Mouse (Mus musculus) MEL (cell line): ENCODE results near the gene Ntsr2. TPM values are rescaled to one million over a fixed set of nuclear protein-coding genes. Genes with fewer than 3 reads are reported as not detected.

Experiments used
- DNase-seq: peaks from one replicate; pipeline ENCODE4 v3.0.0; 2011; ENCODE audit warnings: low read depth, low spot score
- H3K27ac ChIP-seq: 2 replicates; pipeline ENCODE4 v1.5.1; 2012; ENCODE audit warnings: low read depth, mild to moderate bottlenecking, control low read depth, low read length, moderate library complexity; ENCODE audit not compliant: control insufficient read depth
- H3K27me3 ChIP-seq, 2 experiments: fragments of 150-350 bp in 1 of 2; sonication (generic) in 1 of 2; 2 replicates each; pipeline ENCODE4 v1.6.1; 2012; ENCODE audit warnings: low read length in 2 of 2, mild to moderate bottlenecking in 2 of 2, improper control_type of control experiment in 1 of 2, moderate library complexity in 1 of 2; ENCODE audit not compliant: insufficient read depth in 2 of 2, control insufficient read depth in 1 of 2
- H3K36me3 ChIP-seq, 2 experiments: 2 replicates each; pipeline ENCODE4 v1.6.1; 2012 to 2014; ENCODE audit warnings: low read length in 2 of 2, improper control_type of control experiment in 1 of 2, inconsistent platforms in 1 of 2, mild to moderate bottlenecking in 1 of 2; ENCODE audit not compliant: insufficient read depth in 2 of 2, control insufficient read depth in 1 of 2
- H3K4me1 ChIP-seq, 2 experiments: fragments of 150-350 bp in 1 of 2; sonication (generic) in 1 of 2; 2 replicates each; pipeline ENCODE4 v1.6.1; 2012; ENCODE audit warnings: low read length in 2 of 2, improper control_type of control experiment in 1 of 2, mild to moderate bottlenecking in 1 of 2; ENCODE audit not compliant: insufficient read depth in 2 of 2, control insufficient read depth in 1 of 2
- H3K4me3 ChIP-seq, 2 experiments: fragments of 150-350 bp in 1 of 2; sonication (generic) in 1 of 2; 2 replicates each; pipeline ENCODE4 v1.5.1; 2012; ENCODE audit warnings: low read depth in 2 of 2, low read length in 2 of 2, mild to moderate bottlenecking in 2 of 2, moderate library complexity in 2 of 2, control low read depth in 1 of 2, improper control_type of control experiment in 1 of 2; ENCODE audit not compliant: control insufficient read depth in 1 of 2, insufficient read depth in 1 of 2
- H3K79me2 ChIP-seq: 2 replicates; pipeline ENCODE4 v1.6.1; 2012; ENCODE audit warnings: mild to moderate bottlenecking, low read length, moderate library complexity; ENCODE audit not compliant: control insufficient read depth, poor library complexity, insufficient read depth
- H3K9ac ChIP-seq: 2 replicates; pipeline ENCODE4 v1.6.1; 2012; ENCODE audit warnings: low read depth, mild to moderate bottlenecking, control low read depth, low read length, moderate library complexity; ENCODE audit not compliant: control insufficient read depth, poor library complexity, severe bottlenecking
- H3K9me3 ChIP-seq: fragments of 150-350 bp; sonication (generic); replicated peaks from 2 replicates; pipeline ENCODE4 v1.6.1; 2012; ENCODE audit warnings: mild to moderate bottlenecking, low read length, improper control_type of control experiment, moderate library complexity; ENCODE audit not compliant: insufficient read depth
- CHD1 ChIP-seq: IDR thresholded peaks from 2 replicates; pipeline ENCODE4 v1.6.1; 2012; ENCODE audit warnings: low read depth, mild to moderate bottlenecking, inconsistent platforms, low read length, improper control_type of control experiment
- CHD2 ChIP-seq: IDR thresholded peaks from 2 replicates; pipeline ENCODE4 v1.6.1; 2011; ENCODE audit warnings: low read length, improper control_type of control experiment
- CTCF ChIP-seq, 3 experiments: IDR thresholded peaks in 2 of 3; conservative IDR thresholded peaks in 1 of 3; 2 replicates each; pipeline ENCODE4 v1.5.1; 2011 to 2012; ENCODE audit warnings: low read length in 3 of 3, low read depth in 2 of 3, mild to moderate bottlenecking in 2 of 3, improper control_type of control experiment in 1 of 3, inconsistent platforms in 1 of 3, mixed read lengths in 1 of 3, moderate library complexity in 1 of 3; ENCODE audit not compliant: control insufficient read depth in 1 of 3, insufficient read depth in 1 of 3, poor library complexity in 1 of 3, severe bottlenecking in 1 of 3
- ELF1 ChIP-seq: IDR thresholded peaks from 2 replicates; pipeline ENCODE4 v1.6.1; 2014; ENCODE audit warnings: low read depth, mild to moderate bottlenecking, inconsistent platforms, low read length, improper control_type of control experiment, moderate library complexity
- HCFC1 ChIP-seq: IDR thresholded peaks from 2 replicates; pipeline ENCODE4 v1.6.1; 2012; ENCODE audit warnings: low read depth, mild to moderate bottlenecking, inconsistent platforms, low read length, improper control_type of control experiment, moderate library complexity
- MAFK ChIP-seq: IDR thresholded peaks from 2 replicates; pipeline ENCODE4 v1.6.1; 2011; ENCODE audit warnings: low read depth, mild to moderate bottlenecking, low read length, improper control_type of control experiment, borderline replicate concordance
- MAZ ChIP-seq: IDR thresholded peaks from 2 replicates; pipeline ENCODE4 v1.6.1; 2012; ENCODE audit warnings: low read depth, mild to moderate bottlenecking, inconsistent platforms, low read length, improper control_type of control experiment
- MXI1 ChIP-seq: IDR thresholded peaks from 2 replicates; pipeline ENCODE4 v1.6.1; 2011; ENCODE audit warnings: mild to moderate bottlenecking, low read depth, low read length, improper control_type of control experiment
- POLR2A ChIP-seq, 2 experiments: IDR thresholded peaks; 2 replicates each; pipeline ENCODE4 v1.6.1; 2011 to 2012; ENCODE audit warnings: low read length in 2 of 2, mild to moderate bottlenecking in 2 of 2, control low read depth in 1 of 2, improper control_type of control experiment in 1 of 2, low read depth in 1 of 2, moderate library complexity in 1 of 2; ENCODE audit not compliant: control insufficient read depth in 1 of 2, insufficient read depth in 1 of 2, poor library complexity in 1 of 2
- POLR2AphosphoS2 ChIP-seq: IDR thresholded peaks from 2 replicates; pipeline ENCODE4 v1.6.1; 2011; ENCODE audit warnings: low read length, improper control_type of control experiment
- RAD21 ChIP-seq: IDR thresholded peaks from 2 replicates; pipeline ENCODE4 v1.6.1; 2011; ENCODE audit warnings: mild to moderate bottlenecking, low read depth, low read length, improper control_type of control experiment
- SMC3 ChIP-seq: IDR thresholded peaks from 2 replicates; pipeline ENCODE4 v1.6.1; 2011; ENCODE audit warnings: low read depth, low read length, improper control_type of control experiment
- TBP ChIP-seq: IDR thresholded peaks from 2 replicates; pipeline ENCODE4 v1.8.0; 2011; ENCODE audit warnings: low read depth, low read length, improper control_type of control experiment
- TCF12 ChIP-seq: IDR thresholded peaks from 2 replicates; pipeline ENCODE4 v1.6.1; 2014; ENCODE audit warnings: low read depth, mild to moderate bottlenecking, inconsistent platforms, low read length, improper control_type of control experiment, moderate library complexity
- USF2 ChIP-seq, 2 experiments: IDR thresholded peaks; 2 replicates each; pipeline ENCODE4 v1.6.1; 2011 to 2012; ENCODE audit warnings: improper control_type of control experiment in 2 of 2, low read length in 2 of 2, borderline replicate concordance in 1 of 2, inconsistent platforms in 1 of 2, low read depth in 1 of 2, mild to moderate bottlenecking in 1 of 2; ENCODE audit not compliant: insufficient read depth in 1 of 2
- ZC3H11A ChIP-seq: IDR thresholded peaks from 2 replicates; pipeline ENCODE4 v1.6.1; 2012; ENCODE audit warnings: low read depth, mild to moderate bottlenecking, inconsistent platforms, low read length, improper control_type of control experiment
- ZNF384 ChIP-seq: IDR thresholded peaks from 2 replicates; pipeline ENCODE4 v1.6.1; 2012; ENCODE audit warnings: low read depth, mild to moderate bottlenecking, inconsistent platforms, low read length, improper control_type of control experiment
- polyA plus RNA-seq, 2 experiments: library from polyadenylated mRNA; stranded (reverse) in 1 of 2; unstranded in 1 of 2; fragments of >175 nt in 1 of 2; fragments of >200 nt in 1 of 2; gene quantifications; 2 replicates each; pipeline versions ENCODE4 v1.2.1 to v1.2.4; 2012; ENCODE audit warnings: low replicate concordance in 2 of 2, low read depth in 1 of 2; ENCODE audit not compliant: insufficient read length in 2 of 2, insufficient read depth in 1 of 2, missing spikeins in 1 of 2
- total RNA-seq: library from RNA; depleted of rRNA; stranded (reverse); fragments of 300-350 nt; gene quantifications from 2 replicates; pipeline ENCODE4 v1.2.3, GENCODE M21; 2012

The Ntsr2 gene
- total and polyA plus RNA-seq, 3 experiments: not detected

DNA sequence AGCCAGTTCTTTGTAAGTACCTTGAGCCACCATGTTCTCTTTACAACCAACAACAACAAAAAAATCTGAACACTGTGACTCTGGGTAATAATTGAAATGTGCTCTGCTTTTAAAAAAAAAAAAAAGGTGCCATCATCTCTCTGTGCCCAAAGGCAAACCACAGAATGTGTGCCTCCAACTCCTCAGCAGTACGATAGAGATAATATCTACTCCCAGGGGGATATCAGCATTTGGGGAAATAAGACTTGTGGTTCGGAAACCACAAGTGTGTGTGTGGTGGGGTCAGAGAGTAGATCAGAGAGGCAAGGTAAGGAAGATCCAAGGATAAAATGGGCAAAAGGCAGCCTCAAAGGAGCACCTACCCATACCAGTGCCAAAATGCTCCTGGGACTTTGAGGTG, 21.8 kb upstream of the Ntsr2 start:
- H3K79me2 ChIP-seq: no peaks in the 10 kb centered on the region
- H3K4me3 ChIP-seq: no peak overlapping the region
- H3K9ac ChIP-seq: no peak overlapping the region
- H3K36me3 ChIP-seq: no peaks in the 10 kb centered on the region
- no peaks in the 10 kb centered on the region for H3K9me3 ChIP-seq
- TF ChIP-seq MXI1 (no peak), ZNF384 (peak; percentile 39; the same call in 1 of the 2 replicates)
- DNase-seq: peak; percentile 4
- H3K27ac ChIP-seq: no peak overlapping the region
- peaks cover 0 to 6% of the 10 kb centered on the region in 2 experiments; a peak in 1 of 4 replicates for H3K4me1 ChIP-seq
- no peaks in the 10 kb centered on the region; a peak in 1 of 4 replicates for H3K27me3 ChIP-seq

DNA sequence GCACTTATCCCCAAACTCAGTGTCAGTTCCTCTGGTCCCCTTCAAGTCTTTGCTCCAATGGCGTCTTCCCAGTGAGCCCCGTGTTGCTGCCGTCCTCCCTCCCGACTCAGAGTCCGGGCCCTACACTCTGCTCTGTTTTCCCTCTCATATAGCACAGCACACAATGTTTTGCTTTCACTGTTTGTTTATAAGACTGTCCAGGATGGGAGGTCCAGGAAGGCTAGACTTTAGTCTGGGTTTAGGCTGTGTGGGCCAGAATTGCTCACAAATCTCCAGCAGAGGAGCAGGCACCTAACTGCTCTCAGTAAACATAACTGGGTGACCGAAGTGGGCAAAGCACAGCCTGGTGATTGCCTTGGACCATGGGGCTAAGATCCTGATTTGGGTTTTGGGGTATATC, 19.9 kb upstream of the Ntsr2 start:
- Histone ChIP-seq H3K36me3 (no peaks in the 10 kb centered on the region), H3K27me3 (no peaks in the 10 kb centered on the region; a peak in 1 of 4 replicates), H3K27ac (no peak overlapping the region)
- no peak for DNase-seq
- no peak for TF ChIP-seq RAD21
- no peak for TF ChIP-seq POLR2A (IDR thresholded peaks at IDR 0.05; ENCODE audit: control insufficient read depth in 1 of 2, insufficient read depth in 1 of 2, low read depth in 1 of 2, low read length in 2 of 2, poor library complexity in 1 of 2)
- TF ChIP-seq MAZ: no peak
- TF ChIP-seq TBP: no peak
- TF ChIP-seq USF2 (IDR thresholded peaks at IDR 0.05; ENCODE audit: borderline replicate concordance in 1 of 2, insufficient read depth in 1 of 2, low read depth in 1 of 2, low read length in 2 of 2): no peak
- no peak for TF ChIP-seq POLR2AphosphoS2
- no peak for TF ChIP-seq SMC3
- no peak for TF ChIP-seq MXI1
- TF ChIP-seq MAFK: no peak
- no peak for TF ChIP-seq HCFC1
- no peak for TF ChIP-seq CHD2
- no peak for TF ChIP-seq CHD1
- TF ChIP-seq ELF1: no peak
- TF ChIP-seq TCF12: no peak
- TF ChIP-seq, all 39 proteins: peak for 0
- Histone ChIP-seq H3K4me1 (peaks cover 0 to 6% of the 10 kb centered on the region in 2 experiments; a peak in 1 of 4 replicates), H3K4me3 (no peak overlapping the region), H3K9me3 (no peaks in the 10 kb centered on the region), H3K9ac (no peak overlapping the region), H3K79me2 (no peaks in the 10 kb centered on the region)

DNA sequence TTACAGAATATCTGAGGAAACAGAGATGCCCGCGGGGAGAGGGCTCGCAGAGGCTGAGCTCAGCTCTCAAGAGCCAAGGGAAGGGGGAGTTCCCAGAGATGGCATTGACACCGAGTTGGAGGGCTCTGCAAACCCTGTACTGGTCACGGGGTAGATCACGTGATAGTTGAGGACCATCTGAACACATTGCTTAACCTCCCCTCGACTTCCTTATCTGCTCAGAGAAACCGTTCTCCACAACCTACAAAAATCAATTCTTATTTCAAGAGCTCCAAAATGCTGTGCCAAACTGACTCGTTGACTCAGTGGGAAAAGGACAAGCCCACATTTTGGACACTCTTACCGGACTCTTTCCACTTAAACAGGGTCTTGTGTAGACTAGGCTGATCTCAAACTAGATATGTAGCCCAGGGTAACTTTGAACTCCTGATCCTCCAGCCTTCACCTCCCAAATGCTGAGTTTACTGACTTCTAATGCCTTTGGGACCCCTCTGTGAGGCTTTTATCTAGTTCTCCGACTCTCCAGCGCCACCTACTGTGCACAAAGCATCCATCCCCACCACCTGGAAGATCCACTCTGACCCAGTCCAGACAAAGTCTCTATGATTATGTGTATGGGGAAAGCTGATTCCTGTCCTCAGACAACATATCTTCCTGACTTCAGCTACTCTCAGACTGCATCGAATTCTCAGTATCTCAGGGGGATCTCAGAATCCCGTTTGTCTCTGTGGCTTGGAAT, 18.9 kb upstream of the Ntsr2 start:
- Histone ChIP-seq H3K4me3 (no peak overlapping the region), H3K27me3 (no peaks in the 10 kb centered on the region; a peak in 1 of 4 replicates), H3K27ac (no peak overlapping the region), H3K4me1 (peaks cover 0 to 6% of the 10 kb centered on the region in 2 experiments; a peak in 1 of 4 replicates), H3K9me3 (no peaks in the 10 kb centered on the region)
- peak; percentile 50 for DNase-seq
- peak; percentile 82 for TF ChIP-seq SMC3
- no peak for TF ChIP-seq TBP
- peak; percentile 50; the same call in 1 of the 2 replicates for TF ChIP-seq ZC3H11A
- TF ChIP-seq RAD21: peak; percentile 67
- TF ChIP-seq ZNF384: no peak
- peak; percentile 79 to 86 (median 80) for TF ChIP-seq CTCF (IDR thresholded peaks at IDR 0.05 in 2 of 3, conservative IDR thresholded peaks at IDR 0.05 in 1 of 3; ENCODE audit: control insufficient read depth in 1 of 3, insufficient read depth in 1 of 3, low read depth in 2 of 3, low read length in 3 of 3, poor library complexity in 1 of 3, severe bottlenecking in 1 of 3)
- TF ChIP-seq, all 39 proteins: peak for 4
- H3K9ac ChIP-seq: no peak overlapping the region
- H3K36me3 ChIP-seq: no peaks in the 10 kb centered on the region
- no peaks in the 10 kb centered on the region for H3K79me2 ChIP-seq
